Mouse (Mus musculus): ENCODE data around the gene Adam22. TPM values are rescaled to one million over a fixed set of nuclear protein-coding genes. Genes with fewer than 3 reads are reported as not detected.

The Adam22 gene
- polyA plus RNA-seq, 1 experiment from 2014 or later = 6.1 TPM

DNA sequence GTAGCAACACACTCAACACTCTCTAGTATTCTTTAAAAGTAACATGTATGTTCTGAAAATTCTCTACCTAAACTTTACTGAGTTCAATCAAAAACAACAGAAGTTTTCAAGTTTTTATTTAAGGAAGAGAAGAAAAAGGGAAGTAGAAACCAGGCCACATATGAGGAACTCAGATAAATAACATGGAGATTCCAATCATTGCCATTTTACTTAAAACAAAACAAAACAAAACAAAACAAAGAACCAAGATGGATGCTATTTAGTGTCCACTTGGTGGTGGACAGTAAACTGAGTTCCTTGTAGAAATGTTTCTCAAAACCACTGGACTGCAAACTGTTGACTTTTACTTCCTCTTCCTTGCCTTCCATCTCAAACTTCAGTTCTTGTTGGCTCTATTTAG lies 21.6 kb downstream of the Adam22 start:
- Histone ChIP-seq H3K27me3 (ENCODE audit: control insufficient read depth, insufficient read depth, low read length) (no peaks in the 10 kb centered on the region), H3K4me3 (ENCODE audit: low read depth, low read length) (no peak overlapping the region), H3K27ac (ENCODE audit: low read depth, low read length) (no peak overlapping the region), H3K9ac (ENCODE audit: low read depth, low read length) (no peak overlapping the region), H3K36me3 (ENCODE audit: control insufficient read depth, insufficient read depth, low read length) (no peaks in the 10 kb centered on the region), H3K4me2 (no peak overlapping the region), H3K4me1 (ENCODE audit: control insufficient read depth, insufficient read depth, low read length) (no peaks in the 10 kb centered on the region), H3K9me3 (replicated peaks; ENCODE audit: control insufficient read depth, low read length) (no peaks in the 10 kb centered on the region)
- no peak for ATAC-seq (replicated peaks; ENCODE audit: insufficient number of reproducible peaks, low FRiP score, low TSS enrichment)

- H3K36me3 ChIP-seq (ENCODE audit: control insufficient read depth, insufficient read depth, low read length) = no peaks in the 10 kb centered on the region
- H3K27me3 ChIP-seq (ENCODE audit: control insufficient read depth, insufficient read depth, low read length) = no peaks in the 10 kb centered on the region
- no peak overlapping the region for H3K4me3 ChIP-seq (ENCODE audit: low read depth, low read length)
- H3K9ac ChIP-seq (ENCODE audit: low read depth, low read length) = no peak overlapping the region
- H3K27ac ChIP-seq (ENCODE audit: low read depth, low read length) = no peak overlapping the region
- no peak overlapping the region for H3K4me2 ChIP-seq
- WGBS (ENCODE audit: insufficient replicate concordance) = 71% methylated on average over 3 of the region's 3 CpGs
- H3K9me3 ChIP-seq (replicated peaks; ENCODE audit: control insufficient read depth, low read length) = no peaks in the 10 kb centered on the region
- no peak for ATAC-seq (replicated peaks; ENCODE audit: insufficient number of reproducible peaks, low FRiP score, low TSS enrichment)
- H3K4me1 ChIP-seq (ENCODE audit: control insufficient read depth, insufficient read depth, low read length) = no peaks in the 10 kb centered on the region
Measured at GRCm38 (mm10) chr5:8343296-8343695, 24.7 kb downstream of the Adam22 start.

GRCm38 (mm10) chr5:8341676-8342075 lies 26.3 kb downstream of the Adam22 start:
- Histone ChIP-seq H3K9ac (ENCODE audit: low read depth, low read length) (no peak overlapping the region), H3K4me1 (ENCODE audit: control insufficient read depth, insufficient read depth, low read length) (no peaks in the 10 kb centered on the region), H3K4me2 (no peak overlapping the region), H3K9me3 (replicated peaks; ENCODE audit: control insufficient read depth, low read length) (no peaks in the 10 kb centered on the region), H3K36me3 (ENCODE audit: control insufficient read depth, insufficient read depth, low read length) (no peaks in the 10 kb centered on the region), H3K27me3 (ENCODE audit: control insufficient read depth, insufficient read depth, low read length) (no peaks in the 10 kb centered on the region), H3K27ac (ENCODE audit: low read depth, low read length) (no peak overlapping the region), H3K4me3 (ENCODE audit: low read depth, low read length) (no peak overlapping the region)
- ATAC-seq (replicated peaks; ENCODE audit: insufficient number of reproducible peaks, low FRiP score, low TSS enrichment) = no peak
- 84% methylated on average over 4 of the region's 4 CpGs for WGBS (ENCODE audit: insufficient replicate concordance)

DNA sequence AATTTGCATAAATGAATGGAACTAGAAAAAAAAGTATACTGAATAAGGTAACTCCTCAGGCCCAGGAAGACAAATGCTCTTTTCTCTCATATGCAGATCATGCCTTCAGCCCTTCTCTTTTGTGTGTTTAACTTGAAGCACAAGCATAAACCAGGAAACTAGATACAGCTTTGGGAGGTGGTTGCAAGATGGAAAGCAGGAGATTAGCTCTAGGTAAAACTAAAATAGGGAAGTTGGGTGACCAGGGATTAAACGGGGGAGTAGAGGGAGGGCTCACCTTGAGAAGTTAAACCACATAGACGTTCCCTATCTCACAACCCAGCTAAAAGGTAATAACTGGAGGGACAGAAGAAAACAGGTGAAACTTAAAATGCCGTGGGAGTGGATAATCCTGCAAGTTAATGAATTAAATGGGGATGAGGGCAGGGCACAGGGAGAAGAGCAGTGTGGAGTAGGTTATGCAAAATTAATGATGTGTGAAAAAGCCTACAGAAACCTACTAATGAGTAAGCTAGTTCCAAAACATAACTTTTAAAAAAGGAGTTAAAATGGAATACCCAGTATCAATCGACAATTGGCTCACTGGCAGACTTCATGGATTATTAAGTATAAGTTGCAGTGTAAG lies 40.2 kb downstream of the Adam22 start:
- no peak overlapping the region for H3K9ac ChIP-seq (ENCODE audit: low read depth, low read length)
- WGBS (ENCODE audit: insufficient replicate concordance) = 77% methylated on average over 4 of the region's 4 CpGs
- H3K27me3 ChIP-seq (ENCODE audit: control insufficient read depth, insufficient read depth, low read length) = no peaks in the 10 kb centered on the region
- H3K9me3 ChIP-seq (replicated peaks; ENCODE audit: control insufficient read depth, low read length) = no peaks in the 10 kb centered on the region
- H3K4me2 ChIP-seq = no peak overlapping the region
- ATAC-seq (replicated peaks; ENCODE audit: insufficient number of reproducible peaks, low FRiP score, low TSS enrichment) = no peak
- H3K4me1 ChIP-seq (ENCODE audit: control insufficient read depth, insufficient read depth, low read length) = no peaks in the 10 kb centered on the region
- no peak overlapping the region for H3K4me3 ChIP-seq (ENCODE audit: low read depth, low read length)
- no peaks in the 10 kb centered on the region for H3K36me3 ChIP-seq (ENCODE audit: control insufficient read depth, insufficient read depth, low read length)
- no peak overlapping the region for H3K27ac ChIP-seq (ENCODE audit: low read depth, low read length)

- Histone ChIP-seq H3K27ac (ENCODE audit: low read depth, low read length) (no peak overlapping the region), H3K4me3 (ENCODE audit: low read depth, low read length) (no peak overlapping the region), H3K9ac (ENCODE audit: low read depth, low read length) (no peak overlapping the region), H3K4me1 (ENCODE audit: control insufficient read depth, insufficient read depth, low read length) (no peaks in the 10 kb centered on the region), H3K36me3 (ENCODE audit: control insufficient read depth, insufficient read depth, low read length) (no peaks in the 10 kb centered on the region), H3K27me3 (ENCODE audit: control insufficient read depth, insufficient read depth, low read length) (no peaks in the 10 kb centered on the region), H3K4me2 (no peak overlapping the region), H3K9me3 (replicated peaks; ENCODE audit: control insufficient read depth, low read length) (no peaks in the 10 kb centered on the region)
- 76% methylated on average over 5 of the region's 5 CpGs for WGBS (ENCODE audit: insufficient replicate concordance)
- no peak for ATAC-seq (replicated peaks; ENCODE audit: insufficient number of reproducible peaks, low FRiP score, low TSS enrichment)
Measured at GRCm38 (mm10) chr5:8326671-8327070, 41.3 kb downstream of the Adam22 start.

DNA sequence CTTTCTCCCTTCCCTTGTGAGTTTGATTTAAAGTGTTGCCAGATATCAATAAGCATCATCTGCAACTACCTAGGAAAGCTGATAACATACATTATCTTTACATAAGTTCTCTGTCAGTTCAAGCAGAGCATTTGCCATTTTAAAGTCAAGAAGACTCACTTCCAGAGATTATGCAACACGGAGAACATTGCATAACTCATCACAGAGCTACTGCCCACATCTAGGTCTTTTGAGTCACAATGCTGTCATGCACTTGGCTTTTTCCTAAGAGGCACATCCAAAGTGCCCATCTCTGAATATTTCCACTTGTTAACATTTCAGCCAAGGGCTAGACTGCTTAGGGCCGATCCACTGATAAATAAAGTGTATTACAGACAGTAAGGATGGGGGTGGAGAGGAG lies 55.6 kb downstream of the Adam22 start:
- Histone ChIP-seq H3K27me3 (ENCODE audit: control insufficient read depth, insufficient read depth, low read length) (no peaks in the 10 kb centered on the region), H3K4me3 (ENCODE audit: low read depth, low read length) (no peak overlapping the region), H3K9me3 (replicated peaks; ENCODE audit: control insufficient read depth, low read length) (no peaks in the 10 kb centered on the region), H3K27ac (ENCODE audit: low read depth, low read length) (no peak overlapping the region), H3K9ac (ENCODE audit: low read depth, low read length) (no peak overlapping the region), H3K36me3 (ENCODE audit: control insufficient read depth, insufficient read depth, low read length) (no peaks in the 10 kb centered on the region), H3K4me2 (no peak overlapping the region), H3K4me1 (ENCODE audit: control insufficient read depth, insufficient read depth, low read length) (no peaks in the 10 kb centered on the region)
- 76% methylated on average over 2 of the region's 2 CpGs for WGBS (ENCODE audit: insufficient replicate concordance)
- ATAC-seq (replicated peaks; ENCODE audit: insufficient number of reproducible peaks, low FRiP score, low TSS enrichment) = no peak

- H3K9me3 ChIP-seq (replicated peaks; ENCODE audit: control insufficient read depth, low read length) = no peaks in the 10 kb centered on the region
- no peak overlapping the region for H3K4me2 ChIP-seq
- 73% methylated on average over 4 of the region's 4 CpGs for WGBS (ENCODE audit: insufficient replicate concordance)
- H3K27ac ChIP-seq (ENCODE audit: low read depth, low read length) = no peak overlapping the region
- H3K4me1 ChIP-seq (ENCODE audit: control insufficient read depth, insufficient read depth, low read length) = no peaks in the 10 kb centered on the region
- H3K36me3 ChIP-seq (ENCODE audit: control insufficient read depth, insufficient read depth, low read length) = no peaks in the 10 kb centered on the region
- no peak for ATAC-seq (replicated peaks; ENCODE audit: insufficient number of reproducible peaks, low FRiP score, low TSS enrichment)
- no peak overlapping the region for H3K4me3 ChIP-seq (ENCODE audit: low read depth, low read length)
- H3K27me3 ChIP-seq (ENCODE audit: control insufficient read depth, insufficient read depth, low read length) = no peaks in the 10 kb centered on the region
- no peak overlapping the region for H3K9ac ChIP-seq (ENCODE audit: low read depth, low read length)
Measured at GRCm38 (mm10) chr5:8310907-8311306, 57.1 kb downstream of the Adam22 start.

GRCm38 (mm10) chr5:8297719-8298419 lies 70.1 kb downstream of the Adam22 start:
- ATAC-seq (replicated peaks; ENCODE audit: insufficient number of reproducible peaks, low FRiP score, low TSS enrichment) = no peak
- Histone ChIP-seq H3K27me3 (ENCODE audit: control insufficient read depth, insufficient read depth, low read length) (no peaks in the 10 kb centered on the region), H3K27ac (ENCODE audit: low read depth, low read length) (no peak overlapping the region), H3K9me3 (replicated peaks; ENCODE audit: control insufficient read depth, low read length) (no peaks in the 10 kb centered on the region), H3K4me1 (ENCODE audit: control insufficient read depth, insufficient read depth, low read length) (peaks cover 4% of the 10 kb centered on the region; the same call in 1 of the 2 replicates), H3K4me2 (no peak overlapping the region), H3K4me3 (ENCODE audit: low read depth, low read length) (no peak overlapping the region), H3K36me3 (ENCODE audit: control insufficient read depth, insufficient read depth, low read length) (no peaks in the 10 kb centered on the region), H3K9ac (ENCODE audit: low read depth, low read length) (no peak overlapping the region)
- 67% methylated on average over 10 of the region's 10 CpGs for WGBS (ENCODE audit: insufficient replicate concordance)

DNA sequence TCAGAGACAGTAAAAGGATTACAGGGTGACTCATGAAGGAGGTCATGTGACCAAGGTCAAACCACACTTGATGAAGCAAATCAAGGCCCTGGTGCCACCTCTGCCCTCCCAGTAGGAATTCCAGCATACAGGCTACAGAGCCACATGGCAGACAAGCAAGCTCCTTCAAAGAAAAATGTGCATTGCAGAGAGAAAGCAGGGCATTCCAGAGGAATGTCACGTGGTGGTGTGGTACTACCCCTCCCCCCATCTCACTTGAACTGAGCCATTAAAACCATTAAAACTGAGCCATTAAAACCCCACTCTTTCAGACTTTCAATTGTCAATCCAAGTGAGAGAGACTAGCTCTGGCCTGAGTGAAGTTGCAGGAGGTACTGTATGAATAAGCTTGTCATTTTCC lies 74.7 kb downstream of the Adam22 start:
- ATAC-seq (replicated peaks; ENCODE audit: insufficient number of reproducible peaks, low FRiP score, low TSS enrichment) = no peak
- H3K9ac ChIP-seq (ENCODE audit: low read depth, low read length) = no peak overlapping the region
- WGBS (ENCODE audit: insufficient replicate concordance) = 26% methylated on average over 1 of the region's 1 CpGs
- H3K4me2 ChIP-seq = no peak overlapping the region
- no peak overlapping the region for H3K4me3 ChIP-seq (ENCODE audit: low read depth, low read length)
- no peaks in the 10 kb centered on the region for H3K36me3 ChIP-seq (ENCODE audit: control insufficient read depth, insufficient read depth, low read length)
- H3K9me3 ChIP-seq (replicated peaks; ENCODE audit: control insufficient read depth, low read length) = no peaks in the 10 kb centered on the region
- no peak overlapping the region for H3K27ac ChIP-seq (ENCODE audit: low read depth, low read length)
- H3K27me3 ChIP-seq (ENCODE audit: control insufficient read depth, insufficient read depth, low read length) = no peaks in the 10 kb centered on the region
- H3K4me1 ChIP-seq (ENCODE audit: control insufficient read depth, insufficient read depth, low read length) = peaks cover 4% of the 10 kb centered on the region; the same call in 1 of the 2 replicates

Measured in heart, embryonic 11.5 days (tissue).